Mouse (Mus musculus) megakaryocyte-erythroid progenitor cell, adult 5-6 weeks (primary cell): ENCODE data around the gene Ccdc138. TPM values are rescaled to one million over a fixed set of nuclear protein-coding genes. Genes with fewer than 3 reads are reported as not detected.

ENCODE experiments used
- total RNA-seq, 2 experiments: library from RNA; stranded (forward) in 1 of 2; stranded (reverse) in 1 of 2; fragments of 200-1000, 215-1000 nt in 1 of 2; fragments of >200 nt in 1 of 2; fragmentation: Nextera tagmentation in 1 of 2; gene quantifications; 2 replicates each; pipeline ENCODE4 v1.2.3; 2014 to 2017

The Ccdc138 gene
- total RNA-seq, 2 experiments from 2014 or later = 0.80 to 4.3 TPM

Other genes starting within 250 kb of the Ccdc138 start
- gene Gcc2, start 242.5 kb upstream of the Ccdc138 start, total RNA-seq (2014; fragmentation: Nextera tagmentation) = 39.0 and 52.4 TPM in 2 replicates
- 47.6 and 50.1 TPM in 2 replicates for gene Gcc2, start 242.5 kb upstream of the Ccdc138 start, total RNA-seq (2017)
- 52.1 and 58.6 TPM in 2 replicates for gene Lims1, start 174.5 kb upstream of the Ccdc138 start, total RNA-seq (2014; fragmentation: Nextera tagmentation)
- gene Lims1, start 174.5 kb upstream of the Ccdc138 start, total RNA-seq (2017) = 41.6 and 54.7 TPM in 2 replicates
- 146 and 174 TPM in 2 replicates for gene Ranbp2, start 51.0 kb upstream of the Ccdc138 start, total RNA-seq (2014; fragmentation: Nextera tagmentation)
- gene Ranbp2, start 51.0 kb upstream of the Ccdc138 start, total RNA-seq (2017) = 291 and 342 TPM in 2 replicates
- not detected in 2 replicates for gene Edar, start 177.7 kb downstream of the Ccdc138 start, total RNA-seq (2014; fragmentation: Nextera tagmentation)
- gene Edar, start 177.7 kb downstream of the Ccdc138 start, total RNA-seq (2017) = not detected in 2 replicates
- not detected in 2 replicates for gene Gm17542, start 220.3 kb downstream of the Ccdc138 start, total RNA-seq (2014; fragmentation: Nextera tagmentation)
- gene Gm17542, start 220.3 kb downstream of the Ccdc138 start, total RNA-seq (2017) = not detected in 2 replicates